Mouse (Mus musculus): Measurements from ENCODE around the gene Creld1. TPM values are rescaled to one million over a fixed set of nuclear protein-coding genes. Genes with fewer than 3 reads are reported as not detected.

Gene Creld1
- polyA plus RNA-seq, 1 experiment from 2014 or later, result 23.9 TPM

Small RNA genes within 50 kb of the gene (microRNA-seq; reads per million reads assigned to microRNA genes)
- gene Gm23365, result not detected

Other genes starting within 250 kb of the Creld1 start
- gene Mtmr14, start 245.5 kb upstream of the Creld1 start, polyA plus RNA-seq (2015; fragmentation: Nextera tagmentation; extraction: Ambion mirVana), result 25.9 and 26.2 TPM in 2 replicates
- gene Cpne9, start 201.0 kb upstream of the Creld1 start, polyA plus RNA-seq (2015; fragmentation: Nextera tagmentation; extraction: Ambion mirVana), result 0.06 TPM in 1 of 2 replicates, not detected in the other
- gene Brpf1, start 176.2 kb upstream of the Creld1 start, polyA plus RNA-seq (2015; fragmentation: Nextera tagmentation; extraction: Ambion mirVana), result 12.9 and 13.6 TPM in 2 replicates
- 12.0 and 12.6 TPM in 2 replicates for gene Ogg1, start 156.3 kb upstream of the Creld1 start, polyA plus RNA-seq (2015; fragmentation: Nextera tagmentation; extraction: Ambion mirVana)
- 82.5 and 87.8 TPM in 2 replicates for gene Camk1, start 139.3 kb upstream of the Creld1 start, polyA plus RNA-seq (2015; fragmentation: Nextera tagmentation; extraction: Ambion mirVana)
- gene Tada3, start 105.4 kb upstream of the Creld1 start, polyA plus RNA-seq (2015; fragmentation: Nextera tagmentation; extraction: Ambion mirVana), result 39.6 and 44.9 TPM in 2 replicates
- 377 and 396 TPM in 2 replicates for gene Arpc4, start 105.2 kb upstream of the Creld1 start, polyA plus RNA-seq (2015; fragmentation: Nextera tagmentation; extraction: Ambion mirVana)
- 4.0 and 4.6 TPM in 2 replicates for gene Ttll3, start 94.0 kb upstream of the Creld1 start, polyA plus RNA-seq (2015; fragmentation: Nextera tagmentation; extraction: Ambion mirVana)
- gene Rpusd3, start 64.0 kb upstream of the Creld1 start, polyA plus RNA-seq (2015; fragmentation: Nextera tagmentation; extraction: Ambion mirVana), result 14.7 and 16.1 TPM in 2 replicates
- gene Cidec, start 47.5 kb upstream of the Creld1 start, polyA plus RNA-seq (2015; fragmentation: Nextera tagmentation; extraction: Ambion mirVana), result 3.6 and 4.2 TPM in 2 replicates
- gene Jagn1, start 40.7 kb upstream of the Creld1 start, polyA plus RNA-seq (2015; fragmentation: Nextera tagmentation; extraction: Ambion mirVana), result 86.0 and 88.5 TPM in 2 replicates
- gene Il17re, start 24.8 kb upstream of the Creld1 start, polyA plus RNA-seq (2015; fragmentation: Nextera tagmentation; extraction: Ambion mirVana), result 21.1 and 28.9 TPM in 2 replicates
- 36.8 and 45.0 TPM in 2 replicates for gene Il17rc, start 11.9 kb upstream of the Creld1 start, polyA plus RNA-seq (2015; fragmentation: Nextera tagmentation; extraction: Ambion mirVana)
- gene Prrt3, start 18.6 kb downstream of the Creld1 start, polyA plus RNA-seq (2015; fragmentation: Nextera tagmentation; extraction: Ambion mirVana), result 0.19 and 0.52 TPM in 2 replicates
- 97.6 and 99.6 TPM in 2 replicates for gene Emc3, start 48.4 kb downstream of the Creld1 start, polyA plus RNA-seq (2015; fragmentation: Nextera tagmentation; extraction: Ambion mirVana)
- 7.8 and 8.8 TPM in 2 replicates for gene Fancd2, start 48.4 kb downstream of the Creld1 start, polyA plus RNA-seq (2015; fragmentation: Nextera tagmentation; extraction: Ambion mirVana)
- gene Fancd2os, start 117.4 kb downstream of the Creld1 start, polyA plus RNA-seq (2015; fragmentation: Nextera tagmentation; extraction: Ambion mirVana), result 0.18 TPM in 1 of 2 replicates, not detected in the other
- 204 and 207 TPM in 2 replicates for gene Brk1, start 121.5 kb downstream of the Creld1 start, polyA plus RNA-seq (2015; fragmentation: Nextera tagmentation; extraction: Ambion mirVana)
- gene Vhl, start 140.7 kb downstream of the Creld1 start, polyA plus RNA-seq (2015; fragmentation: Nextera tagmentation; extraction: Ambion mirVana), result 34.4 and 35.9 TPM in 2 replicates
- gene Irak2, start 155.2 kb downstream of the Creld1 start, polyA plus RNA-seq (2015; fragmentation: Nextera tagmentation; extraction: Ambion mirVana), result 9.3 and 12.0 TPM in 2 replicates
- 0.58 and 0.72 TPM in 2 replicates for gene Tatdn2, start 213.8 kb downstream of the Creld1 start, polyA plus RNA-seq (2015; fragmentation: Nextera tagmentation; extraction: Ambion mirVana)
- 40.7 and 53.2 TPM in 2 replicates for gene Ghrl, start 236.6 kb downstream of the Creld1 start, polyA plus RNA-seq (2015; fragmentation: Nextera tagmentation; extraction: Ambion mirVana)

Measured in stomach, embryonic 16.5 days (tissue).